Mouse (Mus musculus): Measurements from ENCODE around the gene Mcoln1.

GRCm38 (mm10) chr8:3507979-3508754, 7.9 kb downstream of the Mcoln1 start:
- TF ChIP-seq HCFC1 (IDR thresholded peaks at IDR 0.05; ENCODE audit: borderline replicate concordance, insufficient read depth, low read length) (no peak), ZC3H11A (IDR thresholded peaks at IDR 0.05; ENCODE audit: borderline replicate concordance, low read depth, low read length) (no peak), ZNF384 (IDR thresholded peaks at IDR 0.05; ENCODE audit: low read depth, low read length) (no peak), CHD2 (IDR thresholded peaks at IDR 0.05; ENCODE audit: low read depth, low read length) (no peak)
